Mouse (Mus musculus) forebrain, embryonic 13.5 days (tissue): ENCODE results near the gene Cpz. TPM values are rescaled to one million over a fixed set of nuclear protein-coding genes. Genes with fewer than 3 reads are reported as not detected.

ENCODE experiments used
- ATAC-seq: fragments of 200-750 bp; cut with Nextera tagmentation; 2 replicates; pipeline ENCODE4 v1.8.0; 2017
- H3K27ac ChIP-seq: fragments of 300-500 bp; sonication (generic); 2 replicates; pipeline ENCODE4 v1.5.1; 2015; ENCODE audit warnings: inconsistent platforms, mild to moderate bottlenecking, moderate library complexity
- H3K27me3 ChIP-seq: fragments of 300-500 bp; sonication (generic); 2 replicates; pipeline ENCODE4 v1.6.1; 2015; ENCODE audit warnings: mild to moderate bottlenecking, inconsistent platforms
- H3K36me3 ChIP-seq: fragments of 300-500 bp; sonication (generic); 2 replicates; pipeline ENCODE4 v1.6.1; 2015; ENCODE audit warnings: mild to moderate bottlenecking, inconsistent platforms; ENCODE audit not compliant: poor library complexity, severe bottlenecking
- H3K4me1 ChIP-seq: fragments of 300-500 bp; sonication (generic); 2 replicates; pipeline ENCODE4 v1.6.1; 2015; ENCODE audit warnings: inconsistent platforms
- H3K4me2 ChIP-seq: fragments of 300-500 bp; sonication (generic); 2 replicates; pipeline ENCODE4 v1.6.1; 2015; ENCODE audit warnings: inconsistent platforms, mild to moderate bottlenecking, moderate library complexity
- H3K4me3 ChIP-seq: fragments of 300-500 bp; sonication (generic); 2 replicates; pipeline ENCODE4 v1.5.1; 2015; ENCODE audit warnings: mild to moderate bottlenecking, inconsistent platforms
- H3K9ac ChIP-seq: fragments of 300-500 bp; sonication (generic); 2 replicates; pipeline ENCODE4 v1.6.1; 2015; ENCODE audit warnings: mild to moderate bottlenecking, inconsistent platforms
- H3K9me3 ChIP-seq: fragments of 300-500 bp; sonication (generic); replicated peaks from 2 replicates; pipeline ENCODE4 v1.6.1; 2016; ENCODE audit warnings: inconsistent platforms
- WGBS: fragments of 180-500 bp; shearing (Covaris S2); methylation state at CpG from one replicate; pipeline ENCODE4 v1.1.7; 2015; 5-methylcytosine and 5-hydroxymethylcytosine counted together
- polyA plus RNA-seq: library from polyadenylated mRNA; unstranded; fragments of >200 nt; fragmentation: Nextera tagmentation; extraction: Ambion mirVana; gene quantifications from 2 replicates; pipeline ENCODE4 v1.2.1, GENCODE M21; 2015

The Cpz gene
- polyA plus RNA-seq, 1 experiment from 2014 or later, result 0.37 TPM

GRCm38 (mm10) chr5:35516781-35517180 lies 8.7 kb downstream of the Cpz start:
- no peaks in the 10 kb centered on the region for H3K36me3 ChIP-seq
- no peak overlapping the region for H3K4me3 ChIP-seq
- no peak overlapping the region for H3K4me2 ChIP-seq
- WGBS, result 86% methylated on average over 11 of the region's 11 CpGs
- ATAC-seq, result no peak
- peaks cover 10% of the 10 kb centered on the region; the same call in 1 of the 2 replicates for H3K27me3 ChIP-seq
- H3K9ac ChIP-seq, result no peak overlapping the region
- H3K4me1 ChIP-seq, result no peaks in the 10 kb centered on the region
- no peak overlapping the region for H3K27ac ChIP-seq
- no peaks in the 10 kb centered on the region for H3K9me3 ChIP-seq

GRCm38 (mm10) chr5:35510589-35510988 lies 14.9 kb downstream of the Cpz start:
- no peak overlapping the region for H3K9ac ChIP-seq
- WGBS, result 22% methylated on average over 5 of the region's 5 CpGs
- no peak overlapping the region for H3K4me2 ChIP-seq
- H3K9me3 ChIP-seq, result no peaks in the 10 kb centered on the region
- no peak overlapping the region for H3K27ac ChIP-seq
- H3K27me3 ChIP-seq, result peaks cover 9% of the 10 kb centered on the region; the same call in 1 of the 2 replicates
- ATAC-seq, result 0 out of 2 replicates have a peak, but pooled peaks have one; percentile 38
- H3K4me1 ChIP-seq, result no peaks in the 10 kb centered on the region
- H3K36me3 ChIP-seq, result no peaks in the 10 kb centered on the region
- H3K4me3 ChIP-seq, result no peak overlapping the region

- no peaks in the 10 kb centered on the region for H3K9me3 ChIP-seq
- H3K9ac ChIP-seq, result no peak overlapping the region
- H3K36me3 ChIP-seq, result no peaks in the 10 kb centered on the region
- no peak overlapping the region for H3K4me3 ChIP-seq
- no peak for ATAC-seq
- H3K4me2 ChIP-seq, result no peak overlapping the region
- 81% methylated on average over 7 of the region's 7 CpGs for WGBS
- no peak overlapping the region for H3K27ac ChIP-seq
- peaks cover 6% of the 10 kb centered on the region; the same call in 1 of the 2 replicates for H3K27me3 ChIP-seq
- H3K4me1 ChIP-seq, result no peaks in the 10 kb centered on the region
These were observed 20.5 kb downstream of the Cpz start for GRCm38 (mm10) chr5:35505016-35505415.

- H3K27ac ChIP-seq, result no peak overlapping the region
- 47% methylated on average over 7 of the region's 7 CpGs for WGBS
- no peak for ATAC-seq
- no peaks in the 10 kb centered on the region for H3K36me3 ChIP-seq
- no peaks in the 10 kb centered on the region for H3K9me3 ChIP-seq
- no peak overlapping the region for H3K4me3 ChIP-seq
- H3K27me3 ChIP-seq, result no peaks in the 10 kb centered on the region
- no peak overlapping the region for H3K4me2 ChIP-seq
- H3K9ac ChIP-seq, result no peak overlapping the region
- no peaks in the 10 kb centered on the region; the same call in 1 of the 2 replicates for H3K4me1 ChIP-seq
These were observed 28.2 kb downstream of the Cpz start for GRCm38 (mm10) chr5:35497344-35497743.

- Histone ChIP-seq H3K27ac (no peak overlapping the region), H3K4me2 (no peak overlapping the region), H3K4me1 (no peaks in the 10 kb centered on the region; the same call in 1 of the 2 replicates), H3K9me3 (no peaks in the 10 kb centered on the region), H3K9ac (no peak overlapping the region), H3K27me3 (no peaks in the 10 kb centered on the region), H3K4me3 (no peak overlapping the region), H3K36me3 (no peaks in the 10 kb centered on the region)
- 25% methylated on average over 5 of the region's 5 CpGs for WGBS
- ATAC-seq, result no peak
These were observed 29.5 kb downstream of the Cpz start for GRCm38 (mm10) chr5:35495989-35496388.

- no peaks in the 10 kb centered on the region for H3K36me3 ChIP-seq
- H3K27me3 ChIP-seq, result no peaks in the 10 kb centered on the region
- H3K4me3 ChIP-seq, result no peak overlapping the region
- no peak overlapping the region for H3K4me2 ChIP-seq
- no peaks in the 10 kb centered on the region for H3K9me3 ChIP-seq
- no peaks in the 10 kb centered on the region; the same call in 1 of the 2 replicates for H3K4me1 ChIP-seq
- no peak overlapping the region for H3K27ac ChIP-seq
- H3K9ac ChIP-seq, result no peak overlapping the region
- no peak for ATAC-seq
- WGBS, result 35% methylated on average over 8 of the region's 8 CpGs
These were observed 30.6 kb downstream of the Cpz start for GRCm38 (mm10) chr5:35494773-35495390.

- WGBS, result 94% methylated on average over 12 of the region's 12 CpGs
- Histone ChIP-seq H3K9ac (no peak overlapping the region), H3K27me3 (no peaks in the 10 kb centered on the region), H3K27ac (no peak overlapping the region), H3K4me3 (no peak overlapping the region), H3K9me3 (no peaks in the 10 kb centered on the region), H3K36me3 (no peaks in the 10 kb centered on the region), H3K4me1 (no peaks in the 10 kb centered on the region; the same call in 1 of the 2 replicates), H3K4me2 (no peak overlapping the region)
- ATAC-seq, result no peak
These were observed 31.7 kb downstream of the Cpz start for GRCm38 (mm10) chr5:35493770-35494169.

- no peaks in the 10 kb centered on the region for H3K36me3 ChIP-seq
- 36% methylated on average over 4 of the region's 4 CpGs for whole genome bisulfite sequencing
These were observed 46.0 kb downstream of the Cpz start for GRCm38 (mm10) chr5:35479521-35479920.

GRCm38 (mm10) chr5:35475236-35475635 lies 50.3 kb downstream of the Cpz start:
- Histone ChIP-seq H3K27ac (no peak overlapping the region), H3K4me1 (no peaks in the 10 kb centered on the region), H3K4me3 (no peak overlapping the region), H3K4me2 (no peak overlapping the region), H3K9me3 (no peaks in the 10 kb centered on the region), H3K9ac (no peak overlapping the region), H3K27me3 (peaks cover 11% of the 10 kb centered on the region; the same call in 1 of the 2 replicates), H3K36me3 (no peaks in the 10 kb centered on the region)
- ATAC-seq, result no peak
- WGBS, result 36% methylated on average over 6 of the region's 6 CpGs

More at GRCm38 (mm10) chr5:35479521-35479920, 46.0 kb downstream of the Cpz start:
- Histone ChIP-seq H3K9me3 (no peaks in the 10 kb centered on the region), H3K27me3 (0 out of 2 replicates have a peak, but pooled peaks cover 5% of the 10 kb centered on the region), H3K4me3 (no peak overlapping the region), H3K27ac (no peak overlapping the region), H3K9ac (no peak overlapping the region), H3K4me1 (no peaks in the 10 kb centered on the region), H3K4me2 (no peak overlapping the region)
- no peak for ATAC-seq

GRCm38 (mm10) chr5:35470885-35471528 lies 54.5 kb downstream of the Cpz start:
- Histone ChIP-seq H3K27ac (no peak overlapping the region), H3K27me3 (peaks cover 19% of the 10 kb centered on the region; the same call in 1 of the 2 replicates)
- no peak for ATAC-seq

GRCm38 (mm10) chr5:35465966-35466635 lies 59.4 kb downstream of the Cpz start:
- no peak for ATAC-seq
- 62% methylated on average over 21 of the region's 21 CpGs for WGBS

More at GRCm38 (mm10) chr5:35470885-35471528, 54.5 kb downstream of the Cpz start:
- Histone ChIP-seq H3K36me3 (no peaks in the 10 kb centered on the region), H3K9me3 (no peaks in the 10 kb centered on the region), H3K9ac (no peak overlapping the region), H3K4me2 (no peak overlapping the region), H3K4me3 (no peak overlapping the region), H3K4me1 (peaks cover 4% of the 10 kb centered on the region; the same call in 1 of the 2 replicates)
- 49% methylated on average over 7 of the region's 7 CpGs for WGBS

GRCm38 (mm10) chr5:35462081-35462480 lies 63.4 kb downstream of the Cpz start:
- H3K9ac ChIP-seq, result no peak overlapping the region
- no peak overlapping the region for H3K4me2 ChIP-seq
- peaks cover 19% of the 10 kb centered on the region; the same call in 1 of the 2 replicates for H3K4me1 ChIP-seq
- peaks cover 7% of the 10 kb centered on the region; the same call in 1 of the 2 replicates for H3K27me3 ChIP-seq
- 54% methylated on average over 8 of the region's 8 CpGs for WGBS
- no peak overlapping the region for H3K27ac ChIP-seq
- H3K4me3 ChIP-seq, result no peak overlapping the region
- ATAC-seq, result no peak
- H3K36me3 ChIP-seq, result no peaks in the 10 kb centered on the region
- no peaks in the 10 kb centered on the region for H3K9me3 ChIP-seq

More at GRCm38 (mm10) chr5:35465966-35466635, 59.4 kb downstream of the Cpz start:
- H3K27me3 ChIP-seq, result peaks cover 13% of the 10 kb centered on the region; the same call in 1 of the 2 replicates
- no peaks in the 10 kb centered on the region for H3K9me3 ChIP-seq
- no peaks in the 10 kb centered on the region for H3K36me3 ChIP-seq
- peaks cover 19% of the 10 kb centered on the region; the same call in 1 of the 2 replicates for H3K4me1 ChIP-seq
- H3K9ac ChIP-seq, result no peak overlapping the region
- no peak overlapping the region for H3K4me2 ChIP-seq
- no peak overlapping the region for H3K4me3 ChIP-seq
- H3K27ac ChIP-seq, result no peak overlapping the region
